Mouse (Mus musculus) neural tube, embryonic 15.5 days (tissue): ENCODE data around the gene Megf8. TPM values are rescaled to one million over a fixed set of nuclear protein-coding genes. Genes with fewer than 3 reads are reported as not detected.
A peak's percentile ranks its signal among the peaks of the same experiment; 100 is the strongest.

Experiments
- ATAC-seq: fragments of 200-750 bp; cut with Nextera tagmentation; 2 replicates; pipeline ENCODE4 v1.8.0; 2017; ENCODE audit warnings: mild to moderate bottlenecking, moderate TSS enrichment, moderate library complexity; ENCODE audit not compliant: low FRiP score
- H3K27ac ChIP-seq: fragments of 300-500 bp; sonication (generic); replicated peaks from 2 replicates; pipeline ENCODE4 v1.5.1; 2015; ENCODE audit warnings: mild to moderate bottlenecking, inconsistent platforms
- H3K27me3 ChIP-seq: fragments of 300-500 bp; sonication (generic); replicated peaks from 2 replicates; pipeline ENCODE4 v1.6.1; 2015; ENCODE audit warnings: inconsistent platforms
- H3K36me3 ChIP-seq: fragments of 300-500 bp; sonication (generic); 2 replicates; pipeline ENCODE4 v1.6.1; 2015; ENCODE audit warnings: inconsistent platforms
- H3K4me1 ChIP-seq: fragments of 300-500 bp; sonication (generic); 2 replicates; pipeline ENCODE4 v1.6.1; 2015; ENCODE audit warnings: inconsistent platforms
- H3K4me2 ChIP-seq: fragments of 300-500 bp; sonication (generic); 2 replicates; pipeline ENCODE4 v1.6.1; 2015; ENCODE audit warnings: inconsistent platforms, mild to moderate bottlenecking, moderate library complexity
- H3K4me3 ChIP-seq: fragments of 300-500 bp; sonication (generic); replicated peaks from 2 replicates; pipeline ENCODE4 v1.5.1; 2015; ENCODE audit warnings: mild to moderate bottlenecking, inconsistent platforms
- H3K9ac ChIP-seq: fragments of 300-500 bp; sonication (generic); replicated peaks from 2 replicates; pipeline ENCODE4 v1.6.1; 2015; ENCODE audit warnings: mild to moderate bottlenecking, inconsistent platforms
- H3K9me3 ChIP-seq: fragments of 300-500 bp; sonication (generic); replicated peaks from 2 replicates; pipeline ENCODE4 v1.6.1; 2016; ENCODE audit warnings: inconsistent platforms
- WGBS: fragments of 180-500 bp; shearing (Covaris S2); methylation state at CpG from one replicate; pipeline ENCODE4 v1.1.7; 2015; ENCODE audit warnings: mixed read lengths; 5-methylcytosine and 5-hydroxymethylcytosine counted together
- polyA plus RNA-seq: library from polyadenylated mRNA; unstranded; fragments of >200 nt; fragmentation: Nextera tagmentation; extraction: Ambion mirVana; gene quantifications from 2 replicates; pipeline ENCODE4 v1.2.1, GENCODE M21; 2015

The Megf8 gene
- 19.3 and 22.7 TPM in 2 replicates for polyA plus RNA-seq

DNA sequence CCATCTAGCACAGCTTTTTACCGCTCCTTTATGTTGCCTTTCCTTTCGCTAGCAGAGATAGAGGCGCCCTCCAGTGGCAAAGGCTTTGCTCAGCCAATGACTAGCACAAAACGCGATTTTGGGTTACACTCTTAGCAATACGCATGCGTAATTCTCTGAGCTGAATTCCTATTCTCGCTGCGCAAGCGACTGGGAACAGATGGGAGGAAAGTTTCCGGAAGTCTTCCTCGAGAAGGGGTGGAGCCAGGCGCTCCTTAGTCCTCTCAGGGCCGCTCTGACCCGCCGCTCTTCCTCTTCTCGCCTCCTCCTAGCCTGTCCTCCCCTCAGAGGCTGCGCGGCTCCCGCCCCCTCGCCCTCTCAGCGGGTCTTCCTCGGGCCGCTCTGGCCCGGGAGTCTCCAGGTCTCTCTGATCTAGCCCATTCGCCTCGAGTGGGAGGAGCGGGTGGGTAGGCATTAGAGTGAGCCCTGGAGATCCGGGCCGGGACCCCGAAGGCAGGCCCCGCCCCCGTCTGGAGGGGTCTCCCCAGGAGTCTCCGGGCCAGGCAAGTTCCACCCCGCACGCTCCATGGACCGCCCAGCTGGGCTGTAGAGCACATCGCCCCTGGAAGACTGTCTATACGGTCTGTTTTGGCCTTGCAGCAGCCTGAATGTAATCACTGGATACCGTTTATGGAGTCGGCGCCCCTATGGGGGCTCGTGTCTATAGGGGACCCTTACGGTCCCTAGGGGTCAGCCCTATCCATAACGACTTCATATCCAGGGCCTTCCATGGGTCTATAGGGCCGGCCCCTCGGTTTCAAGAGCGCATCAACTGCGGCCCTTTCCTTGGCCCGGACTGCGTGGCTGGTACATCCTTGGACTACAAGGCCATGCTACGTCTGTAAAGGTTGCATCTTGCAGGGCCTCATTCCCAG, at the start of gene Megf8:
Gene Megf8 (plus strand): TSS at position 633 of the 914 bp plus-strand sequence.
- under 1% methylated on average over 52 of the region's 52 CpGs for WGBS
- H3K4me2 ChIP-seq = peak within 1 kb of the TSS; percentile 97
- H3K27me3 ChIP-seq = peaks cover 29% of the 10 kb centered on the region
- ATAC-seq = peak; percentile 98
- H3K4me1 ChIP-seq = peaks cover 48% of the 10 kb centered on the region
- peak within 1 kb of the TSS; percentile 89 for H3K27ac ChIP-seq
- H3K9me3 ChIP-seq = no peaks in the 10 kb centered on the region
- peaks cover 5% of the 10 kb centered on the region; the same call in 1 of the 2 replicates for H3K36me3 ChIP-seq
- H3K9ac ChIP-seq = peak within 1 kb of the TSS; percentile 80
- peak within 1 kb of the TSS; percentile 59 for H3K4me3 ChIP-seq

GRCm38 (mm10) chr7:25267301-25267750, 49.6 kb upstream of the Megf8 start, which contains the start of gene Cic:
Gene Cic (plus strand): TSS chr7:25267704.
- H3K4me2 ChIP-seq = peak within 1 kb of the TSS; percentile 86
- ATAC-seq = peak; percentile 92
- no peaks in the 10 kb centered on the region for H3K9me3 ChIP-seq
- H3K4me3 ChIP-seq = peak within 1 kb of the TSS; percentile 69
- H3K4me1 ChIP-seq = peaks cover 32% of the 10 kb centered on the region
- H3K27me3 ChIP-seq = no peaks in the 10 kb centered on the region
- WGBS = under 1% methylated on average over 29 of the region's 29 CpGs
- peak within 1 kb of the TSS; percentile 97 for H3K27ac ChIP-seq
- peak within 1 kb of the TSS; percentile 78 for H3K9ac ChIP-seq
- peaks cover 12% of the 10 kb centered on the region for H3K36me3 ChIP-seq

DNA sequence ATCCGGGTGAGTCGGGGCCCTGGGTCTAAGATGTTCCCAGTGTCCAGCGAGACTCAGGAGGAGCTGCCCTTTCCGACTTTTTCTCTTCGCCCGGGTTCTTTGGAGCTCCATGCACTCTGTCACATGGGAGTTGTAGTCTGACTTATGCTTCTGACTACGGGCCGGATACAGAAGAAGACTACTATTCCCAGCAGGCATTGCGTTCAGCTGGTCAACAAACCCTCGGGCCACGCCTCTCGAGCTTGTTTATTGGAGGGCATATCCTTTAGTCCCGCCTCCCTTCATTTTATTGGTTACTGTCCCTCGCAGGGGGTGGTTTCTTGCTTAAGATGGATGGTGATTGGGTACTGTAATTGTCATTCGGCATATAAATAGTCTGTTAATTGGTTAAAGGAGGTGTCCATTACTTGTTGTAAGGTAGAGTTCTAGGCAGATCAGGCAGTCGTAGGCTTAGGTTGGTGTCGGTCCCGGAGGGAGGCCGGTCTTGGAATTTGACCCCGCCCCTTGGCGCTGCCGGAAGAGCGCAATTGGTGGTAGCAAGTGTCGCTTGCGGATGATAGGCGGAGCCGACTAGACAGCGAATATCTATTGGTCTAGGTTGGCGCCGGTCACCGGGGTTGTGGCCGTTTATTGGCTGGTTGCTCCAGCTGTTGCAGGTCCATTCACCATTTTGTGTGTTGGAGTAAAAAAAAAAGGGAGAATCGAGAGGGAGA, 49.1 kb upstream of the Megf8 start:
- under 1% methylated on average over 33 of the region's 33 CpGs for WGBS
- peaks cover 18% of the 10 kb centered on the region for H3K36me3 ChIP-seq
- H3K4me2 ChIP-seq = peak overlapping the region; percentile 86
- peak; percentile 95 for ATAC-seq
- H3K4me3 ChIP-seq = peak overlapping the region; percentile 69
- peak overlapping the region; percentile 97 for H3K27ac ChIP-seq
- H3K9me3 ChIP-seq = no peaks in the 10 kb centered on the region
- peaks cover 32% of the 10 kb centered on the region for H3K4me1 ChIP-seq
- peak overlapping the region; percentile 78 for H3K9ac ChIP-seq
- H3K27me3 ChIP-seq = no peaks in the 10 kb centered on the region

- H3K9me3 ChIP-seq = no peaks in the 10 kb centered on the region
- WGBS = 5% methylated on average over 7 of the region's 7 CpGs
- peak overlapping the region; percentile 86 for H3K4me2 ChIP-seq
- no peaks in the 10 kb centered on the region for H3K27me3 ChIP-seq
- ATAC-seq = no peak
- H3K27ac ChIP-seq = peak overlapping the region; percentile 90
- peaks cover 38% of the 10 kb centered on the region for H3K4me1 ChIP-seq
- H3K36me3 ChIP-seq = peaks cover 25% of the 10 kb centered on the region
- peak overlapping the region; percentile 69 for H3K4me3 ChIP-seq
- H3K9ac ChIP-seq = peak overlapping the region; percentile 78
These were observed 48.4 kb upstream of the Megf8 start for GRCm38 (mm10) chr7:25268588-25268987.

DNA sequence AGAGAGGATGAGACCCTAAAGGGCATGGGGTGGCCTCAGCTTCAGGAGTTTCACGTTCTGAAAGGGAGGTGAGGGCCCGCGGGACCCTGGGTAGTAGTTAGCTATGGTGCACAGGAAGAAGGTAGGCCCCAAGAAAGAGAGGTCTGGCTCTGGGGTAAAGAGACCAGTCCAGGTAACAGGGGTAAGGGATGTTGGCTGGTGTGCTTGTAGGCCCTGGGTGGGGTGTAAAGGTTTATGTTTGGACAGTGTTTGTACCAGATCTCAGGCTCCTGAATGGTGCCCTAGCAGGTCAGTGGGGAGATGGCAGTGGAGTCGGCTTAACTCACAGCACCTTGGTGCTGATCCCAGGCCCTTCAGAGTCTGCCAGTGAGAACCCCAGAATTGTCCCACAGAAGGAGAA, 47.9 kb upstream of the Megf8 start:
- no peak for ATAC-seq
- peaks cover 26% of the 10 kb centered on the region for H3K36me3 ChIP-seq
- no peaks in the 10 kb centered on the region for H3K9me3 ChIP-seq
- no peaks in the 10 kb centered on the region for H3K27me3 ChIP-seq
- peaks cover 42% of the 10 kb centered on the region for H3K4me1 ChIP-seq
- 52% methylated on average over 4 of the region's 4 CpGs for WGBS
- peak overlapping the region; percentile 90 for H3K27ac ChIP-seq
- H3K9ac ChIP-seq = peak overlapping the region; percentile 78
- H3K4me2 ChIP-seq = peak overlapping the region; percentile 86
- peak overlapping the region; percentile 69 for H3K4me3 ChIP-seq

DNA sequence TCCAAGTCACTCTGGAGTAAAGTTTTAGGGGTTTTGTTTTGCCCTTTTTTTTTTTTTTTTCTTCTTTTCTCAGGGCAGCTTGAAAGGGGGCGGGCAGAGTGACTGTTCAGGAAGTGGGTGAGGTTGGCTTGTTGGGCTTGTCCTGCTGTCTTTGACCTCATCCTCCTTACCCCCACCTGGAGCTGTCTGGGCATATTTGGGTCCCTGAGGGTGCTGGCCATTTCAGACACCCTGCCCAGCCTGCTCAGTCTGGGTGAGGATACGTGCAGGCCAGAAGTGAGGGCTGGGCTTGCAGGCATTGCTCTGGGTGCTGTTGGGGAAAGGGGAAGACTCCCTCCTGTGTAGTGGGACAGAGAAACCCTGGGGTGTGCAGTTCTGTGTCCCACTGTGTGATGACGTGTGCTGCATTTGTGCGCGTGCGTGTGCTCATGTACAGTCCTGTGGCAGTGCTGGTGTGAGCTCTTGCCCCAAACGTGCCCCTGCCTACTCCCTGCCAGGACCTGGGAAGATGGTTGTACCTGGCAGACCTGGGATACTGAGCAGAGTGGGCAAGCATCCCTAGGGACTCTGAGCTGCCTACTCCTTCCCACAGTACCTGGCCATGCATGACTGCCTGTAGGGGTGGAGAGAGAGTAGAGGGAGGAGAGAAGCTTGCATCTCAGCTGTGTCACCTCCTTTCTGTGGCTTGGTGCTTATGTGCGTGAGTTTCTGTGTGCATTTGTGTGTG, 47.3 kb upstream of the Megf8 start:
- peak overlapping the region; percentile 86 for H3K4me2 ChIP-seq
- H3K27me3 ChIP-seq = no peaks in the 10 kb centered on the region
- peaks cover 49% of the 10 kb centered on the region for H3K4me1 ChIP-seq
- no peaks in the 10 kb centered on the region for H3K9me3 ChIP-seq
- H3K36me3 ChIP-seq = peaks cover 26% of the 10 kb centered on the region
- H3K4me3 ChIP-seq = peak overlapping the region; percentile 69; the same call in 1 of the 2 replicates
- peak overlapping the region; percentile 78 for H3K9ac ChIP-seq
- no peak for ATAC-seq
- 85% methylated on average over 8 of the region's 8 CpGs for WGBS
- no peak overlapping the region for H3K27ac ChIP-seq

GRCm38 (mm10) chr7:25270652-25271633, 46.0 kb upstream of the Megf8 start:
- Histone ChIP-seq H3K27ac (no peak overlapping the region), H3K4me2 (peak overlapping the region; percentile 86; the same call in 1 of the 2 replicates), H3K9ac (0 out of 2 replicates have a peak overlapping the region, but pooled peaks have one; percentile 10), H3K4me1 (peaks cover 62% of the 10 kb centered on the region), H3K36me3 (peaks cover 29% of the 10 kb centered on the region), H3K9me3 (no peaks in the 10 kb centered on the region), H3K27me3 (no peaks in the 10 kb centered on the region), H3K4me3 (no peak overlapping the region)
- WGBS = 92% methylated on average over 35 of the region's 35 CpGs
- ATAC-seq = no peak

DNA sequence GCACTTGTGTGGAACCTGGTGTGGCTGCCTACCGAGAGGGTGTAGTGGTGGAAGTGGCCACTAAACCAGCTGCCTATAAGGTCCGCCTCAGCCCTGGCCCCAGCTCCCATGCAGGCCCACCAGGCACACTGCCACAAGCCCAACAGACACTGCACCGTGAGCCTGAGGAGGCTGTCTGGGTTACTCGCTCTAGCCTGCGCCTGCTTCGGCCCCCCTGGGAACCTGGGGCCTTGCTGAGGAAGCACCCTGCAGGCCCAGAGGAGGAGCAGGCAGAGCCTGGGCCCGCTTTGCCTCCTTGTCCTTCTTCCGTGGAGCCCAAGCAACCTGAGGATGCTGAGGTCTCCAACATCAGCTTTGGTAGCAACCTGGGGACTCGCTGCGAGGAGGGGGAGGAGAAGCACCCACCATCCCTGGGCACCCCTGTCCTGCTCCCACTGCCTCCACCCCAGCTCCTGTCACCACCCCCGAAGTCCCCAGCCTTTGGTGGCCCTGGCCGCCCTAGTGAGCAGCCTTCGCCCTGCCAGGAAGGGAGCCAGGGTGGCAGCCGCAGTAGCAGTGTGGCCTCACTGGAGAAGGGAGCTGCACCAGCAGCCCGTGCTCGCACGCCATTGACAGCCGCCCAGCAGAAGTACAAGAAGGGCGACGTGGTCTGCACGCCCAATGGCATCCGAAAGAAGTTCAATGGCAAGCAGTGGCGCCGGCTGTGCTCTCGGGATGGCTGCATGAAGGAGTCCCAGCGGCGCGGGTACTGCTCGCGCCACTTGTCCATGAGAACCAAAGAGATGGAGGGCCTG, 45.1 kb upstream of the Megf8 start:
- Histone ChIP-seq H3K36me3 (peaks cover 29% of the 10 kb centered on the region), H3K27ac (no peak overlapping the region), H3K4me2 (no peak overlapping the region), H3K27me3 (no peaks in the 10 kb centered on the region), H3K4me3 (no peak overlapping the region), H3K9me3 (no peaks in the 10 kb centered on the region), H3K9ac (no peak overlapping the region), H3K4me1 (peaks cover 67% of the 10 kb centered on the region)
- no peak for ATAC-seq
- WGBS = 90% methylated on average over 30 of the region's 30 CpGs

GRCm38 (mm10) chr7:25272445-25273258, 44.3 kb upstream of the Megf8 start:
- H3K4me3 ChIP-seq = no peak overlapping the region
- WGBS = 90% methylated on average over 38 of the region's 38 CpGs
- ATAC-seq = no peak
- H3K9me3 ChIP-seq = no peaks in the 10 kb centered on the region
- peaks cover 71% of the 10 kb centered on the region for H3K4me1 ChIP-seq
- H3K36me3 ChIP-seq = peaks cover 29% of the 10 kb centered on the region
- H3K27ac ChIP-seq = no peak overlapping the region
- no peak overlapping the region for H3K4me2 ChIP-seq
- H3K27me3 ChIP-seq = no peaks in the 10 kb centered on the region
- H3K9ac ChIP-seq = no peak overlapping the region
